Mouse (Mus musculus) layer of hippocampus, adult 18-20 months (tissue): Measurements from ENCODE around the gene Srrd. TPM values are rescaled to one million over a fixed set of nuclear protein-coding genes. Genes with fewer than 3 reads are reported as not detected.
A peak's percentile ranks its signal among the peaks of the same experiment; 100 is the strongest.
"Not testable (repeated sequence)": the region's sequence is repeated elsewhere in the genome, so short reads cannot be mapped to it uniquely, and the experiment has no call there.

Source experiments
- DNase-seq, 2 experiments: peaks; one replicate each; pipeline ENCODE4 v3.0.0; 2022; ENCODE audit warnings: low spot score in 2 of 2
- total RNA-seq, 2 experiments: library from RNA; stranded (reverse); gene quantifications; 2 replicates each; pipeline ENCODE4 v1.2.3; 2021

Srrd gene
- total RNA-seq, 2 experiments from 2014 or later = 19.0 to 22.6 TPM

DNA sequence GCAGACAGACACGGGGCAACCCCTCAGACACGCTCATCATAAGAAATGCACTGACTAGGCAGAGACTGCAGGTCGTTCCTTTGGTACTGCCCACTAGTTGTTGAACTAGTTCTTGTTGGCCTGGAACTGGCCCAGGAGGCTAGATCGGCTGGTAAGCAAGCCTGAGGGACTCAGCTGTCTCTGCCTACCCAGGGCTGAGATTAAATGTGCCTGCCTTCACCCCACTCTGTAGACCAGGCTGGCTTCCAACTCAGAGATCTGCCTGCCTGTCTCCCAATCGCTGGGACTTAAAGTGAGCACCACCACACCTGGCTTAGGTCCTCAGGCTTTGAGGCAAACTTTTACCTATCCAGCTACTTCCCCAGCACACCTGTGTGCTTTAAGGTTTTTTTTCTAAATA lies 22.5 kb downstream of the Srrd start:
- DNase-seq = peak in 1 of 2 experiments; percentile 29

DNA sequence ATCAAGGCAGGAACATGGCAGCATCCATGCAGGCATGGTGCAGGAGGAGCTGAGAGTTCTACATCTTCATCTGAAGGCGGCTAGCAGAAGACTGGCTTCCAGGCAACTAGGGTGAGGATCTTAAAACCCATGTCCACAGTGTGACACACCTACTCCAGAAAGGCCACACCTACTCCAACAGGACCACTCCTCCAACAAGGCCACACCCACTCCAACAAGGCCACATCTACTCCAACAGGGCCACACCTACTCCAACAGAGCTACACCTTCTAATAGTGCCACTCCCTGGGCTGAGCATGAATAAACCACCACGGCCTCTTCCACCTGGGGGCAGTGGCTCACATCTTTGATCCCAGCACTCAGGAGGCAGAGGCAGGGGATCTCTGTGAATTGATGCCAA lies 23.5 kb downstream of the Srrd start:
- DNase-seq = not testable (repeated sequence)

DNA sequence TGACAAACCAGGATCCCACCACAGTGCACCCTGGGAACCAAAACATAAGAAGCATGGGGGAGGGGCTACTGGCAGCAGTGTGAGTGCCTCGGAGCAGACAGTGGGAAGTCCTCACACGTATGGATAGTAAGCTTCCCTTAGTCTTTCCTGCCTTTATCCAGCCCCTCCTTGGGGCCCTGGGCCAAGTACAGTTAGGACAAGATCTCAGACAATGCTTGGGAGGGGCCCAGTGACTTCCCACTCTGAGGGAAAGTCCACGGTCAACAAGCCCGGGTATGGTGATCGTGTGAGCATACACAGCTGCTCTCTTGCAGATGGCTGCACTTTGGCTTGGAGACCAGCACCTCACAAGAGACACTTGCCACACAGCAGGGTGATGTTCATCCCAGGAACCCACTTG lies 25.5 kb downstream of the Srrd start:
- no peak for DNase-seq

DNA sequence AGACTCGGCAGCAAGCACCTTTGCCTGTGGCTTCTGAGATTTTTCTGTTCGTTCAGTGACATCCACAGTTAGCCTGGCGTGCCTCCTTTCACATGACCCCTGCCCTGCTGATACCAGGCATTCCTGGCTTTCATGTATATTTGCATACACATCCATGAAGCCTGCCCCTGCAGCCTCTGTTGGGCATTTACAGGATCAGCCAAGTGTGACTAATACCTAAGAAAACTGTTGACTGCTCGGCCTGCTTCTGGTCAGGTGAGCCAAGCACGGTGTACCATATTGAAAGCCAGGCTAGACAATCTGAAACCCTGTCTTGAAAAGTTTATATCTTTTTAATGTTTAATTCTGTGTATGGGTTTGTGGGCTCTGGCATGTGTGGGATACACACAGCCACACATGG lies 26.4 kb downstream of the Srrd start:
- DNase-seq = no peak

DNA sequence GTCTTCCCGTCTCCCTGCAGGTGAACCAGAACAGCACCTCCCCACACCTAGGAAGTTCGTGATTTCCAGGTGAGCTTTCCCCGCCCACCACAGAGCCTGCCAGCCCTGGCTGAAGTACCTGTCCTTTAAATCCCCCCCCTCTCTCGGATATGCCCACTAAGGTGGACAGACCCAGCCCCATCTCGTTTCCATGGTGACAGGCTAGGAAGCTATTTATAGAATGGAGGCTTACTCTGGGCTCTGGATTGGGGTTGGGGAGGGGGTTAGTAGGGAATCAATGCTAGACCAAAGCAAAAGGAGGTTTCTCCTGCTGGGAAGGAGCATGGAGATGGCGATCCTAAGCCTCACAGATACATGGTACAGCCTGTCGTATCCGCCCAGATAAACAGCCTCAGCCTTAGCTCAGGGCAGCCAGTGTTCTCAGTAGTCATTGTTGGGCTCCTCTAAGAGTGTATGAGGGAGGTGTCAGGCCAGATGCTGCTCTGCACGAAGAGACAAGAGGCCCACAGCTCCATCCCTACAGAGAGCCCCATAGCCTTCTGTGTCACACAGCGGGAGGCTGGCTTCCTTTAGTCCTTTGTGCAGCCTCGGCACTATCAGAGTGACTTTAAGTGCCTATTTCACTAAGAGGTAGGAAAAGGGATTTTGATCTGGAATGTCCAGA lies 29.5 kb downstream of the Srrd start:
- no peak for DNase-seq

DNA sequence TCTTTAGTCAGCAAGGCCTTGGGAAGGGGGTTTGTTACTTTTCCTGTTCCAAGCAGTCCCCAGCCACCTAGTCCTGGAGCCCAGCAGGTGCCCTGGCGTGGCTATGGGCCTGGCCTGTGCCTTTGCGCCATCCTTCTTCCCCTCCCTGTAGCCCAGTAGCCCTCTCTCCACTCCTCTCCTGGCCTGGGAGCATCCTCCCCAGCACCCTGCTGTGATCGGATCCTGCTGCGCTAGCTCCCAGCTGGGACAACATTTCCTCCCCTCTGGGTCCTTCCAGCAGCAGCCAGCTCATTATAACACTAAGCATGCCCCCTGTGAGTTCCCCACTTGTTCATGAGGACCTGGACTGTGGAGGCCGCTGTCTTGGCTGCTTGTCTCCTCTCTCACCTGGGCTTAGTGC lies 37.0 kb downstream of the Srrd start:
- no peak for DNase-seq

DNA sequence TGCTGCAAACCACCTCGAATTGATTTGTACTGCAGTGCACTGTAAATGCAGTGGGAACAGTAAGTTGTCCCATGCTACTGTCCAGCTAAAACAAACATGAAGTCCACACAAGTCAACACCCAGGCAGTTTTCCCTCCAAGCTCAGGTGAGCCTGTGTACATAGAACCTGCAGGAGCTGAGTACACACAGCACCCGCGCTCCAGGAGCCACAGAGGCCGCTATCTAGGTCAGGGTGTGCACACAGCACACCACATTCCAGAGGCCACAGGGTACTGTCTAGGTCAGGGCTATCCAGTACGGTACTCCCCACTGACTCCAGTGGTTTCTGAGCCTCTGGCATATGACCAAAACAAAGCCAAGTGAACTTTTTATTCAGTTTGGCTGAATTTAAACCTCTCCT lies 40.5 kb downstream of the Srrd start:
- no peak for DNase-seq

DNA sequence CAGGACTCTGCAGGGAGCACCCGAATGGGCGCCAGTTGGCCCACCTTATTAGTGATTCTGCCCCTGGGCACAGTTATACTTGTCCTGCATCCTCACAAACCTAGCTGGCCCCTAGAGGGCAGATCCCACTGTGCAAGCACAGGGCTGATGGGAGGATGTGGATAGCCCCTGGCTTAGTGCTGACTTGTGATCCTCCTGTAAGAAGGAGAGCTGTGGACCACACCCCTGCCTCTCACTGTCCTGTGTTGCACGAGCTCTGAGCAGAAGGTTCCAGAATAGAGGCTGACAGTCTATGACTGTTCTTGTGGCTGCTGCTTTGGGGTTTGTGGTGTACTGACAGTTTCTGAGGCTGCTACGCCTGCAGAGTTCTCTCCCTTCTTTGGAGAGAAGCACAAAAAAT lies 41.1 kb downstream of the Srrd start:
- no peak for DNase-seq

DNA sequence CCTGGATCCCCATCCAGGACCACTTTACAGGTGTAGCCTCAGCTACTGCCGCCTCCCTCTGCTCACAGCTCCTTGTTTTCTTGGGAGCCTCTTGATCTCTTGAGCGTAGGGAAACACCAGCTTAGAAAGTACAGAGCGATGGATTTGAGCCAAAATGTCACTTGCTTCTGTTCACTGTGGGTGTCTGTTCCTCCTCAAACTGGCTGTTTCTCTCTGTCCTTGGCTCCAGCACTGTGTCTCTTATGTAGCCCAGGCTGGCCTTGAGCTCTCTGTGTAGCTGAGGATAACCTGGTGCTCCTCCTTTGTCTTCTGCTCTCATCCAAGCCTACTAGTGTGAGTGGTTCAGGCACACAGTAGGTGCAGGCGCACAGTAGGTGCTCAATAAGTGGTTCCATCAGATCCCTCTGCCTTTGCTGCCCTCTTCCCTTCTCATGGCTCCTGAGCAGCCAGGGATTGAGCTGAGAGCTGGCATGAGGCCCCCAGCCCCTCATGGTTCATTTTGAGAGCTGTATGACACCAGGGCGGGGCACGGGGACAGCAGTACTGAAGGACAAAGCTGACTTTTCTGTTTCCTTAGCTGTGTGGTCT lies 42.0 kb downstream of the Srrd start:
- DNase-seq = peak in 1 of 2 experiments; percentile 79

DNA sequence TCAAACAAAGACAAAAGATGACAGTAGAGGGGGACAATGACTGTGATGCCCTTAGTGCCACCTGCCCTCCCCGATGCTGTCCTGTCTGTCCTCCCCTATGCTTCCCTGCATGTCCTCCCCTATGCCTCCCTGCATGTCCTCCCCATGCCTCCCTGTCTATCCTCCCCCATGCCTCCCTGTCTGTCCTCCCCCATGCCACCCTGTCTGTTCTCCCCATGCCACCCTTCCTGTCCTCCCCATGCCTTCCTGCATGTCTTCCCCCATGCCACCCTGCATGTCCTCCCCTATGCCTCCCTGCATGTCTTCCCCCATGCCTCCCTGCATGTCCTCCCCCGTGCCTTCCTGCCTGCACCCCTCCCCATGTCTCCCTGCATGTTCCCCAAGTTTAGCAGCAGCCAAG lies 42.7 kb downstream of the Srrd start:
- DNase-seq = no peak

DNA sequence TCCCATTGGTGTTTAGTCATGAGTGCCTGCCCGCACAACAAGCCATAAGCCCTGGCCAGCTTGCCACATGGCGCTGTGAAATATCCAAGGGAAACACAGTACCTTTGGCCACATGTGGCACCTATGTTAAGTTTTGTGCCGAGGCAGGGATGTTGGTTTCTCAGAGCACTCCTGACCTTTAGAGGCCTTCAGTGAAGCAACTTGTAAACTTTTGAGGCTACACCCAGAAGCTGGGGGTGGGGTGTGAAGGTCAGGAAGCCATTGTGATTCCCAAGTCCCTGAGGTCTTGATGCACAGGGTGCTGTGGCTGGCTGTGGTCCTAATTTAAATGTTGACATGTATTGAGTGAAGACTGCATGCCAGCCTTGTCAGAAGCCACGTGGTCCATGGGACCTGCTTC lies 43.4 kb downstream of the Srrd start:
- DNase-seq = no peak

DNA sequence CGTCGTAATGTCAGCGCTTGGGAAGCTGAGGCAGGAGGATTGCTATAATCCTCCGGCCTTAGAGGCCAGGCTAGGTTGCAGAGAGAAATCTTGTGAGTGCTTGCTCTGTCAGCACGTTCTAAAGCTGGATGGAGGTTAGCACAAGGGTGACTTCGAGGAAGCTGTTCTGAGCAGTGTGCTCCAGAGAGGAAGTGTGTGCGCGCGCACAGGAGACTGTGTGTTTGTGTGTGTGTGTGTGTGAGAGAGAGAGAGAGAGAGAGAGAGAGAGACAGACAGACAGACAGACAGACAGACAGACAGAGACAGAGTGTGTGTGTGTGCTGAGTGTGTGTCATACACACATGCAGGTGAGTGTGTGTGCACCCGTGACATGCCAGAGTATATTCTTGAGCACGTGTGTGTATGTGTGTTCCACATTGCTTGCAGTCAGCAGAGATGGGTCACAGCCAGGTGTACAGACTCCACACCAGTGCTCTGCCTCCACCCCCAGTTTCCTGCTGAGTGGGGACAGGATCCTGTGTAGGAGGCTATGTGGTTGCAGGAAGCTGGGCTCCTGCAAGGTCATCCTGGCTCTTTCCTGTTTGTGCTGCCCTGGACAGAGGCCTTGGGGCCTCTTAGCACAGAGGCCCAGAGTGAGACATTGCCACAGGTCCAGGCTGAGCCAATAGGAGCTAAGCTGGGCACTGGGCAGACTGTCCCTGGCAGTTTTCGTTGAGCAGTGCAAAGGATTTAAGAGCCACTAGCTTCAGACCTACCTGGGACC lies 44.4 kb downstream of the Srrd start:
- no peak for DNase-seq

DNA sequence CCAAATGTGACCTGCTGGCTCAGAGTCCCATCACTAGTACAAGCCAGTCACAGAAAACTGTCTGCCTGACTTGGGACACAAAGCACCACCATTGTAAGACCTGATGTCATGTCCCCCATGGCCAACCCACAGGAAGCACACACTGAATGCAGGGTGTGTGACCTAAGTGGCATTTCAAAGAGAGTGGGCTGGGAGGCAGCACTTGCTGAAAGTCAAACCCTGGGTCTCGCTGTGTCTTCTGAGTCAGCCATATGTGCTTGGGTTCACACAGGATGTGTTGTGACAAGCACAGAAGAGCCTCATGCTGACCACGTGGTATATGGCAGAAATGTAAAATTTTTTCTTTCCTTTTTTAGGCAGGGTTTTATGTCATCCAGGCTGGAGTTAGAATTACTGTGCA lies 45.6 kb downstream of the Srrd start:
- DNase-seq = no peak

DNA sequence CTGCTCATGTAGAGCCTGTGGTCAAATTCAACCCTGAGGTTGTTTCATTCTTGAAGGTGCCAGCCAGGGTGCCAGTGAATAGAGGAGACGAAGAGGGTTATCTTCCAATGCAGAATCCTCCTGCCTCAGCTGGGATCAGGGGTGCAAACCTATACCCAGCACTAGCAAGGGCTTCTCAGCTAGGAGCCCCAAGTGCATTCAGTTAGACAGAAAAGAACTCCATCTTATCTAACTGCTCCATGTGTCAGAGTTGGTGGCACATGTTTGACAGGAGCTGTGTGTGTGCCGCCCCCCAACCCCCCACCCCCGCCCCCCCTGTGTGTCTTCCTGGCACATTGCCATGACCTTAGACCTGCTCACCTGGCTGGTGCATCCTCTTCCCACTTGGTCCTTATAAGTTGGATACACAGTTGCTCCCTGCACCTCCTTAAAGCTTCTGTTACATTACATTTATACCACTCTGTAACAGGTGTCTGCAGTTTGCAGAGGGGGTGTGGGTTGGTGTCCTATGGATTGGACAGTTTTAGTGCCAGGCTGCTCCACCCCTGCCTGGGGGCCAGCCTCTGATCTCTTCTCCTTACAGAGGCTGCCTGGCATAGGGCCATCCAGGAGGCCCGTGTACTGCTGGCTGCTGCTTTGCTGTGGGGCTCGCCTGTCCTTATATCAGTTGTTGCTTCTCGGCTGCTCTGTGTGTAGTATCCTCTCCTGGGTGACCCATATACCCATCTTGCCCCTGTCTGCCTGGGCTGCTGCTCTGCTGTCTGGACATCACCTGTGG lies 46.2 kb downstream of the Srrd start:
- DNase-seq = no peak

DNA sequence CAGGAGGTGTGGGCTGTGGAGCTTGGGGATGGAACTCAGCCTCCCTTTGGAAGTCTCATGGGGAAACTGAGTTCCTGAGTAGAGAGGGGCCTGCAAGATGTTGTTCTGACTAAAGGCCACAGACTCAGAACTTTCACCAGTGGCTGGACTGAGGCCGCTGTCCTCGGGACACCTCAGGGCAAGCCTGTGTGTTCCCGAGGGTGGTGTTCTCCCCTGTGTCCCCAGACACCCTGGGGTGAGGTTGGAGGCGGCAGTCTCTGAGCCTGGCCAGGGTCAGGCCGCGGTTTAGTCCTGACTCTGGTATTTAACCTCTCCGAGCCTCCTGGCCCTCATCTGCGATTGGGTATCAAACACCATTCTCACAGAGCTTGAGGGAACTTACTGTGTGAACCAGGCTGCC lies 47.3 kb downstream of the Srrd start:
- no peak for DNase-seq

DNA sequence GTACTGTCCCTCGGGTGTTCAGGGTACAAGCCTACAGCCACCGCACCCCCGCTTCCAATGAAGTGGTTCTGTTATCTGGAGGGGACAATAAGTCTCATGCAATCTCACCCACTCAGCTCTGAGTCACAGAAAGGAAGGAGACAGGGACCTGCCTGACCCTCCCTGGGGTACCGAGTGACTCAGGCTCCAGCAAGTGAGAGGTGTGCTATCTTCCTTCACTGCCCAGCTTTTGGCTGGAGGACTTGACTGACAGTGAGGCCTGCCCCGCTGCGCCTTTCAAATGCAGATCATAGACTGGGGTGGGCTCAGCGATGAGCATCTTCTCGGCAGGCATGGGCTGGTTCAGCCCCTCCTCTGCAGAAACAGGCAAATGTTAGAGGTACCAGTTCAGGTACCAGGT lies 47.7 kb downstream of the Srrd start:
- no peak for DNase-seq

DNA sequence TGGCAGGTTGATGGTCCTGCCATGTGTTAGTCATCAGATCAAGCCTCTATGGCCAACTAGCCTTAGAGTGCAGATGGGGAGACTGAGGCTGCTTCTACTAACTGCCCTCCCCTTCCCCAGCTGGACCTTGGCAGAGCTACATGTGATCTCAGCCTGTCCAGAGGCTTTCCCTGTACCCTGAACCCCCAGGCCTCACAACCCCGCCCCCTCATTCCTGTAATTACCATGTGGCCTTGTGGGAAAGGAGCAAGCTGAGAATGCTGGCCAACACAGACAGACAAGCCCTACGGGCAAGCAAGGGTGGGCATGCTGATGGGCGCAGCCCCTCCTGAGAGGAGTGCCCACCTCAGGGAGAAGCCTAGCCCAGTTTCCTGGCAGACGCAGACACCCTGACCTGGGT lies 48.1 kb downstream of the Srrd start:
- DNase-seq = no peak

DNA sequence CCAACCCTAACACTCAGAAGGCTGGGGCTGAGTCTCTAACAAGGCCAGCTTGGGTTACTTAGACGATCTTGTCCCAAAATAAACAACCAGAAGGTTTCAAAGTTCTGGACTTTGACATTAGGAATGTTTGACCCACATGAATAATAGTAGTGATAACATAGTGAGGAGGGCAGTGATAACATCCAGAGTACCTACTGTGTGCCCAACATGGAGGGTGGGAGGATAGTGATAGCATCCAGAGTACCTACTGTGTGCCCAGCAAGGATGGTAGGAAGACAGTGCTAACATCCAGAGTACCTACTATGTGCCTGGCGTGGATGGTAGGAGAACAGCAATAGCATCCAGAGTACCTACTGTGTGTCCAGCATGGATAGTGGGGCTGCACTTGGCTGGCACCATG lies 49.0 kb downstream of the Srrd start:
- no peak for DNase-seq

DNA sequence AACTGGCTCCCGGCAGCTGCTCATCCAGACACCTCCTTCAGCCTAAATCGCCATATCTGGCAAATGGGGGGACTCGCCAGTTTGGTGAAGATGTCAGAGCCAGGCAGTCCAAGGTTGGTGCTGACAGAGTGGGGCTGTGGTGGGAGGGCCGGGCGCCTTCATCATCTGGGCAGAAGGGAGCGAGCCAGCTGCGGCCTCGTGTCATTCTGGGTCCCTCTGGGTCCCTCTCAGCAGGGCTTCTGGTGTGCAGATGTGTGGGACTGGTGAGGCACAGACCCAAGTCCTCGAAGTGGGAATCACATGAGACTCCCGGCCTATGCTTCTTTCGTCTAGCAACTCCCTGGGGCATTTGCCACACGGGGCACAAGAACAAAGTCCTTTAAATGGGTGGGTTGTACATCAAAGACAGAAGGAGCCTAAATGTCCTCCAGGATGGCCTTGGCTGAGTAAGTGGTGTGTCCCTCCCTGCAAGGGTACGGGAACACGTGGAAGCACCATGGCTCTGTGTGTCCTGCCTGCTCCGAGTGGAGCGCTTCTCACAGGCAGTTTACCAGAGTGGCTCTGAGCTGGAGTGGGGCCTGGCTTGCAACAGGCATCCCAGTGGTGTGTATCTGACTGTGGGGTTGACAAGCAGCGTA lies 50.4 kb downstream of the Srrd start:
- DNase-seq = no peak

DNA sequence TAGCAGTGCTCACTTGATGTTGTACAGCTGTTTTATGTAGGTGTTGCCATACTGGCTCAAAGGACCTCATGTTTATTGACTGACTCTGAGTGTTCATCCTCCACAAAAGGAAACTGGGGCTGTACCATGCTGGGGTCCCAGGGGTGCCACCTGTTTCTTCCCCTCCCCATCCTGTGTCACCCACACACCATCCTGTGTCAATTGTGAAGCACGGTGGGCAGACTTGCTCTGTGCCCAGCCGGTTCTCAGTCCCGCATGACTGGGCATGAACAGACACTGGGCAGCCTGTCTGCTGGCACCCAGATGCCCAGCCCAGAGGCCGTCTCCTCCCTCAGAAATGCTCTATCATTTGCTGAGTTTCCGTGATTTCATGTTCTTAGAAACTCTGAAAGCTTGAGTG lies 51.0 kb downstream of the Srrd start:
- DNase-seq = no peak

DNA sequence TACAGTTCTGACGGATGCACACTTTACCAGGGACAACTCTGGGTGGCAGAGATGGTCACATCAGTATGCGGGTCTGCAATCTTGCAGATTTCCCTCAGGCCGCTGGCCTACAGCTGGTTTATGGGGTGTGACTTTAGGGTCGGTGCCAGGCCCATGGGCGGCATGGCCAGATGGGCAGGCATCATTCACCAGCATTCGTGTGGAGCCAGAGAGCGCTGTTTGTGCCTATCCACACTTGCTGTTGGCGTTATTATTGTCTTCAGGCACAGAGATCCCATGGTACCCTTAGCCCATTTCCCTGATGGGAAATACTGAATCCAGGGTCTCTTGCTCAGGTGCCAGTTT lies 52.3 kb downstream of the Srrd start:
- DNase-seq = no peak
